Mouse (Mus musculus): ENCODE measurements around the gene Nuak1. TPM values are rescaled to one million over a fixed set of nuclear protein-coding genes. Genes with fewer than 3 reads are reported as not detected.

Gene Nuak1
- total and polyA plus RNA-seq, 2 experiments, result 0.65 to 1.4 TPM

DNA sequence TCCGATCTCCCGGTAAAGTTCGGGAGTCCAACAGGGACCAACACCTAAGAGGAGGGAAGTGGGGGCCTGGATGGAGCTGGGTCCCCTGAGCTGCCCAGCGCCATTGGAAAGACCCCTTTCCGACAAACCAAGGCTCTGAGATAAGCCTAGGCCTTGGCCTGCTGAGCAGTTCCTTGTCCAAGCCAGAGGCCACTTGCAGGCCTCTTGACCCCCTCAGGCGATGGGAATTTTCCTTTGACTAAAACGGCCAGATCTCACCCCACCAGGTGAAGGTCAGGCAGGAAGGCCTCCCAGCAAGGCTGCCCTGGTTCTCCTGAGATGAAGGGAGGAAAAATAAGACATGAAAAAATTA, 1.0 kb upstream of the Nuak1 start:
- 0% methylated on average over 7 of the region's 7 CpGs for WGBS
- no peak for TF ChIP-seq POLR2A (IDR thresholded peaks at IDR 0.05; ENCODE audit: extremely low read depth, insufficient read depth, low read length)
- no peak for TF ChIP-seq CTCF (IDR thresholded peaks at IDR 0.05; ENCODE audit: low read depth, low read length)
- peak; percentile 20 for DNase-seq (ENCODE audit: extremely low read depth, low read depth, low spot score)
- peak overlapping the region; percentile 99 for H3K9ac ChIP-seq (ENCODE audit: low read depth, low read length)
- no peaks in the 10 kb centered on the region for H3K79me2 ChIP-seq (ENCODE audit: control insufficient read depth, insufficient read depth, low read length)
- H3K36me3 ChIP-seq (ENCODE audit: control insufficient read depth, insufficient read depth, low read length), result no peaks in the 10 kb centered on the region
- H3K4me3 ChIP-seq (ENCODE audit: insufficient read depth, low read depth, low read length), result peak overlapping the region; percentile 97
- H3K27me3 ChIP-seq (ENCODE audit: control insufficient read depth, insufficient read depth, low read length), result no peaks in the 10 kb centered on the region
- H3K27ac ChIP-seq (replicated peaks; ENCODE audit: insufficient read depth, low read depth, low read length), result peak overlapping the region; percentile 93
- peaks cover 5% of the 10 kb centered on the region for H3K4me1 ChIP-seq (ENCODE audit: control insufficient read depth, insufficient read depth, low read length)

GRCm38 (mm10) chr10:84440181-84440540, 236 bp downstream of the Nuak1 start:
- Histone ChIP-seq H3K4me3 (ENCODE audit: insufficient read depth, low read depth, low read length) (peak overlapping the region; percentile 97), H3K36me3 (ENCODE audit: control insufficient read depth, insufficient read depth, low read length) (no peaks in the 10 kb centered on the region), H3K79me2 (ENCODE audit: control insufficient read depth, insufficient read depth, low read length) (no peaks in the 10 kb centered on the region), H3K9ac (ENCODE audit: low read depth, low read length) (peak overlapping the region; percentile 92), H3K4me1 (ENCODE audit: control insufficient read depth, insufficient read depth, low read length) (peaks cover 5% of the 10 kb centered on the region), H3K27me3 (ENCODE audit: control insufficient read depth, insufficient read depth, low read length) (no peaks in the 10 kb centered on the region), H3K27ac (replicated peaks; ENCODE audit: insufficient read depth, low read depth, low read length) (peak overlapping the region; percentile 57; the same call in 1 of the 2 replicates)
- TF ChIP-seq POLR2A (IDR thresholded peaks at IDR 0.05; ENCODE audit: extremely low read depth, insufficient read depth, low read length), result 0 out of 2 replicates have a peak, but pooled peaks have one; percentile 24
- TF ChIP-seq CTCF (IDR thresholded peaks at IDR 0.05; ENCODE audit: low read depth, low read length), result no peak
- no peak for DNase-seq (ENCODE audit: extremely low read depth, low read depth, low spot score)
- under 1% methylated on average over 32 of the region's 32 CpGs for WGBS

GRCm38 (mm10) chr10:84439228-84439596, 1.2 kb downstream of the Nuak1 start:
- Histone ChIP-seq H3K9ac (ENCODE audit: low read depth, low read length) (no peak overlapping the region), H3K4me3 (ENCODE audit: insufficient read depth, low read depth, low read length) (peak overlapping the region; percentile 17; the same call in 1 of the 2 replicates), H3K27me3 (ENCODE audit: control insufficient read depth, insufficient read depth, low read length) (no peaks in the 10 kb centered on the region), H3K79me2 (ENCODE audit: control insufficient read depth, insufficient read depth, low read length) (no peaks in the 10 kb centered on the region; the same call in 1 of the 2 replicates), H3K4me1 (ENCODE audit: control insufficient read depth, insufficient read depth, low read length) (peaks cover 5% of the 10 kb centered on the region), H3K36me3 (ENCODE audit: control insufficient read depth, insufficient read depth, low read length) (no peaks in the 10 kb centered on the region), H3K27ac (replicated peaks; ENCODE audit: insufficient read depth, low read depth, low read length) (no peak overlapping the region)
- DNase-seq (ENCODE audit: extremely low read depth, low read depth, low spot score), result no peak
- 53% methylated on average over 7 of the region's 7 CpGs for WGBS
- TF ChIP-seq POLR2A (IDR thresholded peaks at IDR 0.05; ENCODE audit: extremely low read depth, insufficient read depth, low read length) (no peak), CTCF (IDR thresholded peaks at IDR 0.05; ENCODE audit: low read depth, low read length) (no peak)

DNA sequence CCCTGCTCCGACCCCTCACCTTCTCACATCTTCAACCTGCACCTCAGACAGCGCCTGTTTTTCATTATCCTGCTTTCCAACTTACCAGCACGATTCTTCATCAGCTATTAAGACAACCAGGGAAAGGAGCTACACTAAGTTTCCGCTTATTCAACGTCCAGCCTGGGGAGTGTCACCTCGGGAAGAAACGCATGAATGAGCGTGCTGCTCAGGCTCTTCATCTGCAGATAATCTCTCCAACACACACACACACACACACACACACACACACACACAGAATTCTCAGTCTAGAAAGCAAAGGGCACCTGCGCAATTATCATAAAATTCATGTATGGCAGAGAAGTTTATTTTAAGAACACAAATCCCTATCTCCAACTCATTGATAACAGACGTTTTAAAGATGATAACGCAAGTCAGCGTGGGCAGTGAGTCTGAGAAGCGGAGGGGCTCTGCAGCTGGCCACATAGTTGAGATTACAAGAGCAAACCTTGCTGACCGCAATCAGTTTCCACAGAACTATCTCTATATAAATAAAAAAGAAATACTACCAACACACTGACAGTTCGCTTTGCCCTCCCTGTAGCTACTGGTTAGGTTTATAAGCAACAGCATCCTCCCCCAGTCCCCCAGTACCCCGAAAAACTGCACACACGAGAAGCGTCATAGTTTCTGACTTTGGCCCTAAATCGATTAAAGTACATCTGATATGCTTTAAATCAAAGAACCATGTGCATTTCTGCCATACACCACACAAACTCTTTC, 1.8 kb downstream of the Nuak1 start:
- H3K4me3 ChIP-seq (ENCODE audit: insufficient read depth, low read depth, low read length), result peak overlapping the region; percentile 17; the same call in 1 of the 2 replicates
- no peak overlapping the region for H3K27ac ChIP-seq (replicated peaks; ENCODE audit: insufficient read depth, low read depth, low read length)
- no peaks in the 10 kb centered on the region for H3K27me3 ChIP-seq (ENCODE audit: control insufficient read depth, insufficient read depth, low read length)
- no peaks in the 10 kb centered on the region for H3K36me3 ChIP-seq (ENCODE audit: control insufficient read depth, insufficient read depth, low read length)
- 55% methylated on average over 19 of the region's 19 CpGs for WGBS
- no peak overlapping the region for H3K9ac ChIP-seq (ENCODE audit: low read depth, low read length)
- TF ChIP-seq POLR2A (IDR thresholded peaks at IDR 0.05; ENCODE audit: extremely low read depth, insufficient read depth, low read length) (no peak), CTCF (IDR thresholded peaks at IDR 0.05; ENCODE audit: low read depth, low read length) (no peak)
- DNase-seq (ENCODE audit: extremely low read depth, low read depth, low spot score), result no peak
- H3K4me1 ChIP-seq (ENCODE audit: control insufficient read depth, insufficient read depth, low read length), result peaks cover 5% of the 10 kb centered on the region
- no peaks in the 10 kb centered on the region; the same call in 1 of the 2 replicates for H3K79me2 ChIP-seq (ENCODE audit: control insufficient read depth, insufficient read depth, low read length)

- DNase-seq (ENCODE audit: extremely low read depth, low read depth, low spot score), result peak; percentile 58
- H3K27ac ChIP-seq (replicated peaks; ENCODE audit: insufficient read depth, low read depth, low read length), result no peak overlapping the region
- H3K4me3 ChIP-seq (ENCODE audit: insufficient read depth, low read depth, low read length), result no peak overlapping the region
- no peaks in the 10 kb centered on the region; the same call in 1 of the 2 replicates for H3K79me2 ChIP-seq (ENCODE audit: control insufficient read depth, insufficient read depth, low read length)
- no peaks in the 10 kb centered on the region for H3K27me3 ChIP-seq (ENCODE audit: control insufficient read depth, insufficient read depth, low read length)
- H3K9ac ChIP-seq (ENCODE audit: low read depth, low read length), result no peak overlapping the region
- no peaks in the 10 kb centered on the region for H3K36me3 ChIP-seq (ENCODE audit: control insufficient read depth, insufficient read depth, low read length)
- no peak for TF ChIP-seq POLR2A (IDR thresholded peaks at IDR 0.05; ENCODE audit: extremely low read depth, insufficient read depth, low read length)
- TF ChIP-seq CTCF (IDR thresholded peaks at IDR 0.05; ENCODE audit: low read depth, low read length), result peak; percentile 91
- 3% methylated on average over 7 of the region's 7 CpGs for WGBS
- peaks cover 5% of the 10 kb centered on the region for H3K4me1 ChIP-seq (ENCODE audit: control insufficient read depth, insufficient read depth, low read length)
Observed at GRCm38 (mm10) chr10:84438049-84438422, 2.4 kb downstream of the Nuak1 start.

Data from liver, adult 2 months (tissue).